Mouse (Mus musculus): Measurements from ENCODE around the gene Htr5b. TPM values are rescaled to one million over a fixed set of nuclear protein-coding genes. Genes with fewer than 3 reads are reported as not detected.

Htr5b gene
- polyA plus RNA-seq, 1 experiment from 2014 or later, result not detected

DNA sequence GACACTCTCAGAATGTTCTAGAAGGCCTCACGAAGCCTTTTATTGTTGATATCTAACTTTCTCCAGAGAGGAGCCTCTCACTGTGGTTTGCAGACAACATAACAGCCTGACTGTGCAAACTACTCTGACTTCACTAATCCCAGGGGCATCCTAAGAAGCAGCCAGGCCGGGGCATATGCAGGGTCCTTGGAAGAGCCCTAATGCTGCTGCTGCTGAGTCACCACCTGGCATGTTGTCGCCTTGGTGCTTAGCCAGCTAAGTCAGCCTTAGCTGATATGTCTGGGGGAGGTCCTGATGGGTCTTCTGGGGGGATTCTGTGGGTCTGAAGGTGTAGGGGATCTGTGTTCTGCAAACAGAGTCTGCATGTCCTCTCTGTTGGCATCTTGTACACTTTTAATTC, 62.0 kb downstream of the Htr5b start:
- peaks cover 35% of the 10 kb centered on the region for H3K36me3 ChIP-seq (ENCODE audit: inconsistent target)
- H3K79me2 ChIP-seq (ENCODE audit: inconsistent target), result no peaks in the 10 kb centered on the region
- no peak overlapping the region for H3K27ac ChIP-seq
- 88% methylated on average over 3 of the region's 3 CpGs for WGBS (ENCODE audit: missing documents)
- no peak overlapping the region for H3K4me3 ChIP-seq (ENCODE audit: inconsistent target)

DNA sequence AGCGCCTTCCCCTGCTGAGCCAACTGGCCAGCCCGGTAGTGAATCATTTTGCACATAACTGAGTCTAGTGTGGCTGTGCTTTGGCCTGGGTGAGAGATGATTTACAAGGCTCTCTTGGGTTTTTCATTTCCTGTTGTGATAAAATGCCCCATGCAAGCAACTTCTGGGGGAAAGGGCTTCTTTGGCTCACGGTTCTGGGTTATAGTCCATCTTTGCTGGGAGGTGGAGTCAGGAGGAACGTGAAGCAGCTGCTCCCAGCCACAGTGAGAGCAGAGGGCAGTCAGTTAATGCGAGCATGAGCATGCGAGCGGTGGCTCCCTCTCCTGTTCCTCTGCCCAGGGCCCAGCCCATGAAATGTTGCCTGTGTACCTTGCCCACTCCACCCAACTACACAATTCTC, 64.5 kb downstream of the Htr5b start:
- Histone ChIP-seq H3K4me3 (ENCODE audit: inconsistent target) (no peak overlapping the region), H3K27ac (peak overlapping the region; percentile 92), H3K79me2 (ENCODE audit: inconsistent target) (no peaks in the 10 kb centered on the region), H3K36me3 (ENCODE audit: inconsistent target) (peaks cover 13% of the 10 kb centered on the region)
- 89% methylated on average over 7 of the region's 7 CpGs for WGBS (ENCODE audit: missing documents)

DNA sequence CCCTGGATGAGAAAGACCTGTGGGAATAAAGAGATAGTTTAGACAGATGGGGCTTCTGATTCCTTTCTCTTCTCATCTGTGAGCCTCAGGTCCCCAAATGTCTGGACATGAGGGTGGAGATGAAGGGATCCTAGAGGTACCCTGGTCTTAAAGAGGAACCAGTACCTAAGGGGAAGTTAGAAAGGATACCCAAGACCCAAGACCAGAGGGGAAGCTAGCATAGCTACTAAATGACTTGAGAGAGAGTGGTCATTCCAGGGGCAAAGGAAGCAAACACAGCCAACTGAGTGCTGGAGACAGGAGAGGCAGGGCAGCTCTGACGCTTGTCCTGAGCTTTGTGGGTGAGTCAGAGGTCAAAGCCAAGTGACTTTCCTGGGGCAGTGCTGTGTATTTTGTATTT, 65.6 kb downstream of the Htr5b start:
- WGBS (ENCODE audit: missing documents), result 36% methylated on average over 1 of the region's 1 CpGs

GRCm38 (mm10) chr1:121461895-121462294, 66.4 kb downstream of the Htr5b start:
- H3K27ac ChIP-seq, result peak overlapping the region; percentile 92
- H3K79me2 ChIP-seq (ENCODE audit: inconsistent target), result no peaks in the 10 kb centered on the region
- 35% methylated on average over 7 of the region's 7 CpGs for WGBS (ENCODE audit: missing documents)
- no peak overlapping the region for H3K4me3 ChIP-seq (ENCODE audit: inconsistent target)
- peaks cover 7% of the 10 kb centered on the region; the same call in 1 of the 2 replicates for H3K36me3 ChIP-seq (ENCODE audit: inconsistent target)

More for the DNA sequence above, 65.6 kb downstream of the Htr5b start:
- no peak overlapping the region for H3K4me3 ChIP-seq (ENCODE audit: inconsistent target)
- H3K36me3 ChIP-seq (ENCODE audit: inconsistent target), result peaks cover 8% of the 10 kb centered on the region; the same call in 1 of the 2 replicates
- H3K79me2 ChIP-seq (ENCODE audit: inconsistent target), result no peaks in the 10 kb centered on the region
- H3K27ac ChIP-seq, result peak overlapping the region; percentile 92

DNA sequence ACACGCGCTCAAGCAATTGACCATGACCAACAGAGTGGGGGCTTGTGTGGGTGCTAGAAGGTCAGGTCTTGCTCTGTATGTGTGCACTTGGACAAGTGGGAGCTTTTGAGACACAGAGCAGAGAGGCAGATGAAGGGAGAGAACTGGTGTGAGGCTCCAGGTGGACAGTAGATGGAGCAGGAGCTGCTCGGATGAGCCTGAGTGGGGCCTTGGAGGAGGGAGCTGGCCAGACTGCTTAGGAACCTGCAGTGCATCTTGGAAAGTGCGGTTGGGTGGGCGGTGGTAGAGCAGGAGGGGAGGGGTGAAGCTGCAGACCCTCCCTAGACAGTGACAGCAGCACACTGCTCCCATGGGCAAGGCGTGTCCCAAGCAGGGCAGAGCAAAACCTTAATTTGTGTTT, 68.2 kb downstream of the Htr5b start:
- no peak overlapping the region for H3K4me3 ChIP-seq (ENCODE audit: inconsistent target)
- 98% methylated on average over 6 of the region's 6 CpGs for WGBS (ENCODE audit: missing documents)
- no peak overlapping the region for H3K27ac ChIP-seq
- no peaks in the 10 kb centered on the region for H3K79me2 ChIP-seq (ENCODE audit: inconsistent target)
- H3K36me3 ChIP-seq (ENCODE audit: inconsistent target), result peaks cover 20% of the 10 kb centered on the region

Other genes with a start within 250 kb of the Htr5b start
- 12.8 to 24.7 TPM (median 19.8 TPM) in 3 replicates for gene Insig2, start 195.9 kb downstream of the Htr5b start, polyA plus RNA-seq (2018)
- 21.4 to 22.4 TPM (median 21.6 TPM) in 3 replicates for gene Ccdc93, start 97.4 kb downstream of the Htr5b start, polyA plus RNA-seq (2018)
- 18.0 to 51.6 TPM (median 25.3 TPM) in 3 replicates for gene Ddx18, start 39.5 kb upstream of the Htr5b start, polyA plus RNA-seq (2018)

Data from macrophage (primary cell).